In the genomic region with DNA sequence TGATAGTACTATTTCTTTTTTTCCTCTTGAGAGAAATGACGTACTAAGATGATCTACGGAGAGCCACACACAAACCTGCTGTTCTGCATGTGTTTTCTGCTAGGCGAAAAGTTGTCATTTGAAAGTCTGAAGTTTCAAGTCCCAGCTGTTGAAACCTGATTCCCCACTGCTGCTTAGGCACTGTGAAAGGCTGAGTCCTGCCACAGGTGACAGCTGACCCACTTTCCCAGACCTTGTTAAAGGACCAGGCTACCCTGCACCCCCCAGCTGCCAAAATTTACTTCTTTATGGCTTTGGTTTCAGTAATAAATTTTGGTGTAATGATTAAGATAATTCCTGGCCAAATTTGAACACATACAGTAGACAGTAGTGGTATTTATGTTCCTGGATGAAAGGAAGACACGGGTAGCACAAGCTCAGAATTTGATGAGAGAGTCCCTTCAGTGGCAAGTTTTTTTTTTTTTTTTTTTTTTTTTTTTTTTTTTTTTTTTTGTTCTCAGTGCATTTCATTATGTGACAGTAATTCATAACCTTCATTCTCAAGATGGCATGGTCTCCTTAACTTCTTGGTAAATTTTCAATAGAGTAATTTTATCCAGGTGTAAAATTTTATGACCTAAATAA, we compare ENCODE assay signal across 16 mouse cellular contexts. TPM values are rescaled to one million over a fixed set of nuclear protein-coding genes. Genes with fewer than 3 reads are reported as not detected.
DNase-seq lines count a peak whose midpoint lies in the region; ATAC-seq and TF ChIP-seq lines count a peak whose summit lies in the region.
"Had no signal": no experiment of that assay in that cellular context is flagged by ENCODE, and none has a peak within 500 bp of the region (broad histone marks: within the 10 kb centered on the region; RNA-seq: fewer than 3 reads in every experiment).

No protein-coding gene starts in this region.

- WGBS in limb, embryonic 10.5 days, result 55% methylated on average over 4 of the region's 4 CpGs
- WGBS in forebrain, embryonic 16.5 days, result 67% methylated on average over 4 of the region's 4 CpGs

- H3K9me3 ChIP-seq in limb, embryonic 10.5 days (replicated peaks), result no peaks in the 10 kb centered on the region
- H3K9me3 ChIP-seq in forebrain, embryonic 16.5 days (ENCODE audit: control insufficient read depth, low read length), result no peaks in the 10 kb centered on the region
- H3K9me3 ChIP-seq: heart, embryonic 15.5 days; hindbrain, embryonic 15.5 days; megakaryocyte, embryonic 14.5 days had no signal

- no peak for TF ChIP-seq CTCF in layer of hippocampus, adult 2 months (conservative IDR thresholded peaks at IDR 0.05)

- no peak overlapping the region for H3K4me3 ChIP-seq in layer of hippocampus, adult 2 months
- H3K4me3 ChIP-seq in limb, embryonic 10.5 days, result no peak overlapping the region
- no peak overlapping the region for H3K4me3 ChIP-seq in forebrain, embryonic 16.5 days (replicated peaks; ENCODE audit: low read length)
- H3K4me3 ChIP-seq: forebrain, embryonic 10.5 days; heart, embryonic 15.5 days; hindbrain, embryonic 15.5 days; megakaryocyte, embryonic 14.5 days had no signal

- no peaks in the 10 kb centered on the region for H3K36me3 ChIP-seq in limb, embryonic 10.5 days
- H3K36me3 ChIP-seq in forebrain, embryonic 16.5 days (ENCODE audit: control insufficient read depth, insufficient read depth), result no peaks in the 10 kb centered on the region
- H3K36me3 ChIP-seq: heart, embryonic 15.5 days; hindbrain, embryonic 15.5 days had no signal

- H3K27ac ChIP-seq in layer of hippocampus, adult 2 months, result peak overlapping the region; percentile 0; the same call in 1 of the 2 replicates
- H3K27ac ChIP-seq in limb, embryonic 10.5 days, result no peak overlapping the region
- no peak overlapping the region for H3K27ac ChIP-seq in forebrain, embryonic 16.5 days (ENCODE audit: low read length)
- H3K27ac ChIP-seq: forebrain, embryonic 10.5 days; heart, embryonic 15.5 days; hindbrain, embryonic 15.5 days had no signal

- peak; percentile 69 for DNase-seq in gastrocnemius, adult 18-20 months (ENCODE audit: low spot score)
- no peak for DNase-seq in gastrocnemius, postnatal 4 days (ENCODE audit: low spot score in 2 of 2)
- no peak for DNase-seq in layer of hippocampus, adult 2 months (ENCODE audit: low spot score in 2 of 2)
- DNase-seq in layer of hippocampus, adult 9-10 months (ENCODE audit: low spot score), result no peak
- peak; percentile 63 for DNase-seq in limb, embryonic 10.5 days (ENCODE audit: low spot score)
- no peak for DNase-seq in cerebellum, postnatal 10 days
- DNase-seq: cerebellum, adult 11-12 months; kidney, postnatal 14 days; right cerebral cortex, postnatal 4 days had no signal

- ATAC-seq in forebrain, embryonic 16.5 days, result no peak
- ATAC-seq in frontal cortex, adult (ENCODE audit: low TSS enrichment), result no peak

- no peak overlapping the region for H3K4me2 ChIP-seq in forebrain, embryonic 16.5 days (ENCODE audit: low read length)
- H3K4me2 ChIP-seq: heart, embryonic 15.5 days; hindbrain, embryonic 15.5 days; liver, embryonic 11.5 days had no signal

- no peaks in the 10 kb centered on the region for H3K27me3 ChIP-seq in limb, embryonic 10.5 days (ENCODE audit: low read depth, poor library complexity, severe bottlenecking)
- no peaks in the 10 kb centered on the region for H3K27me3 ChIP-seq in forebrain, embryonic 16.5 days (replicated peaks; ENCODE audit: control insufficient read depth, insufficient read depth, low read length)
- H3K27me3 ChIP-seq: heart, embryonic 15.5 days; hindbrain, embryonic 15.5 days; megakaryocyte, embryonic 14.5 days had no signal

- no peak overlapping the region for H3K9ac ChIP-seq in forebrain, embryonic 16.5 days (replicated peaks; ENCODE audit: low read depth, low read length)
- H3K9ac ChIP-seq: heart, embryonic 15.5 days; hindbrain, embryonic 15.5 days had no signal

- peaks cover 49% of the 10 kb centered on the region for H3K4me1 ChIP-seq in limb, embryonic 10.5 days
- H3K4me1 ChIP-seq in forebrain, embryonic 16.5 days (replicated peaks; ENCODE audit: control insufficient read depth, insufficient read depth, low read length), result no peaks in the 10 kb centered on the region

RNA-seq across cellular contexts. Expression of gene Ppp3ca, which starts 52.0 kb away (rescaled TPM):
- 100 to 1,000 TPM; 160 to 203 TPM for total RNA-seq in gastrocnemius, adult 18-20 months (2021)
- total RNA-seq in gastrocnemius, postnatal 4 days (2021), result 100 to 1,000 TPM; 114 to 125 TPM
- total RNA-seq in layer of hippocampus, adult 2 months (2021), result 1,000 to 10,000 TPM; 1,343 to 1,371 TPM
- polyA plus RNA-seq in limb, embryonic 10.5 days (2016; fragmentation: Nextera tagmentation; extraction: Ambion mirVana), result 34.3 and 47.4 TPM in 2 replicates
- 144 and 148 TPM in 2 replicates for polyA plus RNA-seq in forebrain, embryonic 16.5 days (2015; fragmentation: Nextera tagmentation; extraction: Ambion mirVana)

Comparison
In these comparisons a context has a peak if more than half of its experiments do, and no peak if none do; other contexts are left out.
1. DNase-seq: peak in gastrocnemius, adult 18-20 months (single experiment) and limb, embryonic 10.5 days (single experiment); none in gastrocnemius, postnatal 4 days (0 of 2), layer of hippocampus, adult 2 months (0 of 2), layer of hippocampus, adult 9-10 months (single experiment) and cerebellum, postnatal 10 days (0 of 2).
2. RNA of gene Ppp3ca, which starts 52.0 kb away (total RNA-seq): 1,343 to 1,371 TPM in layer of hippocampus, adult 2 months; 160 to 203 TPM in gastrocnemius, adult 18-20 months and 114 to 125 TPM in gastrocnemius, postnatal 4 days; every median in the first group is over 4 times any median in the second.